Mouse (Mus musculus): ENCODE measurements around the gene Smad1.

Smad1 gene

GRCm38 (mm10) chr8:79305941-79306340 lies 93.4 kb downstream of the Smad1 start:
- DNase-seq (ENCODE audit: inconsistent age in 2 of 2, low spot score in 1 of 2), result no peak

DNA sequence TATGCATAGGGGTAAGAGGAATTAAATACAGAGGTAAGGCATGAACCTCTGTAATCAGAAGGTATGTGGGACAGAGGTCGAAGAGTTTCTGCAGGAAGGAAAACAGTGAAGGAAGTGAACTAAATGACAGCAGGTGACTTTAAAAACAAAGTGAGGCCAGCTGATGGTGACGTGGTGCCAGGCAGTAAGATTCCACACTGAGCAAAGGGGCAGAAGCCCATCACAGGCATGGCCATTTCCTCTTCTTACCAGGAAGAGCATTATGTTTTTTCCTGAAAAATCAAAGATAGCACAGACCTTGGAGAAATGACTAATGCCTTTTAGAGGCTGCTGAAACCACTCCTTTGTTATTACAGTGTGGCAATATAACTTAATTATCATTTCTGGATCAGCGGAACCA lies 97.8 kb downstream of the Smad1 start:
- DNase-seq (ENCODE audit: inconsistent age in 2 of 2, low spot score in 1 of 2), result no peak

DNA sequence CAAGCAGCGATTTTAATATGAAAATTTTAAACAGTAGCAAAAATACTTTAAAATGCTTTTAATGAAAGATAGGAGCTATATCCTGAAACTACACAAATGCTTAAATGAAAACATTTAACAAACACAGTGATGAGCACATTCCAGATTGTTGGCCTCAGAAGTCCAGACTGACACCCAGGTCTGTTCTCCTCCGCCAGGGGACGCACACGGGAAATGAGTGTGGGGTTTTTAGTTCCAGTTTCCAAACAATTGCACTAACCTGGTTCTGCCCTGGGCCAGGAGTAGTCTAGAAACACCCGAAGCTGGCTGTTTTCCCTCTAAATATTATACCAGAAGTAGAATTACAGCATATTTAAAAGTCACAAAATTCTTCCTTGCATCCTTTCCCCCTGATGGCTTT lies 99.6 kb downstream of the Smad1 start:
- DNase-seq (ENCODE audit: inconsistent age in 2 of 2, low spot score in 1 of 2), result no peak

DNA sequence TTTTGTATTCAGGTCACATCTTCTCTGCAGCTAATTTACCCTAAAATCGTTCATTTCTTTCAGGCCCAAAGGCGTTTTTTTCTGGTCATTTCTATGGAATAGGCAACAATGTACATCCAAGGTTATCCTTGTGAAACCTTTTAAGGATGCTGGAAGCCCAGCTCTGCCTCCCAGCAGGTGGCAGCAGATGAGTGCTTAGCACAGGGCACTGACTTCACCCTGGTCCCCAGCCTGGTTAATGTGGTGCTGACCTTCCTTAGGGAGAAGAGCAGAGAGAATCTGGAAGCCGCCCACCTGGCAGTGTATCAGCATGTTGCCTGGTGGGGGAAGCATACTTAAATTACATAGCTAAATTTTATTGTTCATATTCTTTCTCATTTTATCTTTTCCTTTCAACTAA lies 101.6 kb downstream of the Smad1 start:
- peak; percentile 58 to 85 for DNase-seq (ENCODE audit: inconsistent age in 2 of 2, low spot score in 1 of 2)

- no peak for DNase-seq (ENCODE audit: inconsistent age in 2 of 2, low spot score in 1 of 2)
Measured at GRCm38 (mm10) chr8:79295276-79296105, 103.8 kb downstream of the Smad1 start.

DNA sequence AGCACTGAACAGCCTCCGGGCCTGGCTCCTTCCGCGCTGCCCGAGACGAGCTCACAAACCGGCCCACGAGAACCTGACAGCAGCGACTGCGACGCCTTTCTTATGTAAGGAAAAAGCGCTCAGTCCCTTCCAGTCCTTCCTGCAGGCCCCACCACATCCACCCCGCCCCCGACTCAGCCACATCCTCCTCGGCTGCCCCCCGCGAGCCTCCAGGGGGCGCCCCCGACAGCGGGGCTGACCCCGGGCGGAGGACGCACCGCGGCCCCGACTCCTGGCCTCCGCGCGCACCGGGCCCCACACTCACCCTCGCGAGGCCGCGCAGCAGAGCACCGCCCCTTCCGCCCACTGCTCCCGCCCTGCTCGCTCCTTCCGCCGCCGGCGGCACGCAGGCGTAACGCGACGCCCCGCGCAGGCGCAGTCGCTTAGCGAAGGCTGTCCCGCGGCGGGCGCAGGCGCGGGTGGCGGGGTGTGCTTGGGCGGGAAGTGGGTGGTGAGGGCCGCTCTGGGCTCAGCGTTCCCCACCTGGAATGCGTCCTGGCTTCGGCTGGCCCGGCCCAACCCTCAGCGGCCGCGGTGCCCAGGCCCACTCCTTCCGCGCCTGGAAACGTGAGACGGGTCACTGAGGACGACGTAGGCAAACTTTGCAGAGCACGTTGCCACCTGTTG lies 104.6 kb downstream of the Smad1 start, which contains the start of gene Mmaa:
TSS of gene Mmaa (minus strand) at position 328 of the 666 bp plus-strand sequence.
- DNase-seq (ENCODE audit: inconsistent age in 2 of 2, low spot score in 1 of 2), result peak; percentile 99

DNA sequence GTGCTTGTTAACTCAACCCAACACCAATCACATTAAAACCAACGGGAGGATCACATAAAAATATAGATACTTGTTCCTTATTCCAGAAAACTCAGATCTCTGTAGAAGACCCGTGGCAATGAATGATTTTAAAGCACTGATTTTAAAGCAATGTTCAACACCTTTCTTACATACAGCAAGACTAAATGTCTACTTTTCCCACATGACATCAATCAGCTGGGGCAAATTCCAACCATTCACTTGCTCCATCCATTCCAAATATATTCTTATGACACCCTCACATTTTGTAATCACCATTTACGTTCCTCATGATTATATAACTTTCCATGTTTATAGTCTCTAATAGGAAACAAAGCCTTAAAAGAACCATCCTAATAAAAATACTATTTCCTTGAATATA lies 105.5 kb downstream of the Smad1 start:
- DNase-seq (ENCODE audit: inconsistent age in 2 of 2, low spot score in 1 of 2), result no peak

DNA sequence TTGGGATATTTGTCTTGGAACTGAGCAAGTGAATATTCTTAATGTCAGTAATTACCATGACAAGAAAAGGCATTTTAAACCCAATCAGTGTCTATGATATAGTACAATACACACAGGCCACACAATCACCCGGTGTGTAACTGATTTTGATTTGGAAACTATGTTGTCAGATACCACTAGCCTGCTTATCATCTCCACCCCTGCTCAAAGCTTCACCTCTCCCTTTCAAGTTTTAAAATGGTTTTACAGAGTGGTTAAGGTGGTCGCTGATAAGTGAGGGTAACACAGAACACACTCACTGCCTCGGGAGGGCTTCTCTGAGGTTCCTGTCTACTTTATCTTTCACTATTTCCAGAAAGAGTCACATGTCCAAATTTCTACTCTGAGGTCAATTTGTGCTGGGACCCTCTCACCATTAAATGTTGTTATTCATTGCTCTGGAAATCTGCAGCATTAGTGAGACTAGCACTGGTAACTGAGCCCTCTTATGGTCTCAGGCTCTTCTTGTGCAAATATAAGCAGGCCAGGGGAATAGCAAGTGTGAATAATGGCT lies 106.5 kb downstream of the Smad1 start:
- DNase-seq (ENCODE audit: inconsistent age in 2 of 2, low spot score in 1 of 2), result no peak

DNA sequence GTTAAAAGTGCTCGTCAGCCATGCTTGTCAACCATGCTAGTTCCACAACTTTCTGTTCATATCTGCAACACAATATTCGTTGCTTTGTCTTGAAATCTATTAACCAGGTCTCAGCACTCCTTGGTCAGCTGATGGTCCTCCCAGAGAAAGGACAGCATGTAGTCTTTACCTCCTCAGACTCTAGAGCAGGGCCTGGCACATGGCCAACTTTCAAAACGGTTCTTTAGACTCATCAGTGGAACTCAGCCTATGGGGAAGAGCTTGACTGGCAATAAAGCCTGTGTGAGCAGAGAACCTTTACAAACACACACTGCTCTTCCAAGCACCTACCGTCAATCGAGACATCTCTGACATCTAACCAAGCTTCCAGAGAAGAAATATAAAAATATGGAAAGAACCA lies 109.7 kb downstream of the Smad1 start:
- DNase-seq (ENCODE audit: inconsistent age in 2 of 2, low spot score in 1 of 2), result peak in 1 of 2 experiments; percentile 34

DNA sequence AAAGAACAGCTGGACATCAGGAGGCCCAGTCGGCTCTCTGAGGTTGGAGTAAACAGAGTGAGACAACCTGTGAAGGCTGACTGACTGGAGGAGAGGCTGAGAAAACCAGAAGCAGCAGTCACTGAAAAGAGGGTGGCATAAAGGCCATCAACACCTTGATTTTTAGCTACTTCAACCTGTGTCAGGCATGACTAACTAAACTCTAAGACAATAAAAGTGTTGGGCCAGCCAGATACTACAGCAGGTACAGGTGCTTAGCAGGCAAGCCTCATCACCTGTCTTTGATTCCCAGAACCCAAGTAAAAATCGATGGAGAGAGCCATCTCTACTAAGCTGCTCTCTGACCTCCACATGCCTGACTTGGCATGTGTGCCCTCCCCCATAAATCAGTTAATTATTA lies 110.6 kb downstream of the Smad1 start:
- no peak for DNase-seq (ENCODE audit: inconsistent age in 2 of 2, low spot score in 1 of 2)
